Mouse (Mus musculus) ES-CJ7 (cell line): ENCODE results near the gene Olfr406.

Source experiments
- DNase-seq: peaks from one replicate; pipeline ENCODE4 v3.0.0; 2011; ENCODE audit warnings: low read depth, low spot score

The Olfr406 gene

DNA sequence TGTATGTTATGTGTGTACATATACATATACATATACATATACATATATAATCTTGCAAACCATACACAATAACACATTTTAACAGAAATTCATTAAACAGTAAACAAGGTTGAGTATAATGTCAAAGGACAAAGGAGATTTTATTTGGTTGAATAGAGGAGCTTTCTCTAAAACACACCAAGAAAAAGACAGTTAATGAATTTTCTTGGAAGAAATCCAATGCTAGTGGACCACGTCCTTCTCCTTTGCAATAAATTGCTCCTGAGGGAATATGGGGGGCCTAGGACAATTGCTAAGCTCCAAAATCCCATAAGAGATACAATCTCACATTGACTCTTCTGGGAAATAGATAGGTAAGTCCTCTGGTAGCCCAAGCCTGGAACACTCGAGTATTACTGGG lies at the start of gene Olfr406:
TSS of gene Olfr406 (plus strand) at position 301 of the 400 bp plus-strand sequence.
- DNase-seq: no peak

DNA sequence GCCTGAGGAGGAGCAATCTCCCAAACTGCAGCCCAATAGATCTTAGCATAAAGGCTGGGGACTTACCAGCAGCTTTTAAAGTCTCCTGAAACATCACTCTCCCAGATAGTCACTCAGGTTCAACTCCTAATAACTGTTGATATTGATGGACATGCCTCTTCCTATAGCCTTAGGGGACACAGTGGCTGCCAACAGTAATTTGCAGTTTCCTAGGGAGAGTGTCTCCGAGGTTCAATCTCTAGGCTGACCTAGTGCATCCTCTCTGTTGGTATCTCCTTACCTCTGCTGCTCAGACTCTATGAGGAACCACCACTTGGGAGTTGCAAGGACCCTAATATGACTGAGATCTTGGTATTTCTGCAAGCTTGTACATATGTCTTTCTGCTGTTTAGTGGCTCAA lies 48.3 kb upstream of the Olfr406 start, which contains the start of gene Olfr43:
TSS of gene Olfr43 (minus strand) at position 101 of the 400 bp plus-strand sequence.
- DNase-seq: no peak

DNA sequence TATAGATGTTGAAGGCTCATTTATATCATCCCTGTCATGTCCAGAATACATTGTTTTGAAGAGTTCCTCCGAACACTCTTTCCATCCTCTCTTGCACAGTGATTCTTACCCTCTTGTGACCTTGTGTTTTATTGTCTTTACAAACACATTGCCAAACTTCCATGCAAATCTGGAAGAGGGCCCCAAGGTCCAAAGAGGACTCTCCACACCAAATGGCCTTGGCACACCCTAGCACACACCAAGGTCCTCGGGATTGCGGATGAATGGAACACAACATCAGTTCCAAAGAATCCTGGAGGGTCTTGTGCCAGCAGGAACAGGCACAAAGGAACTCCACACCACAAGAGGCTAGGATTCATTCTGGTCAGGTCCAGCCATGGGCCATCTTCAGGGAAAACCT lies 18.4 kb upstream of the Olfr406 start:
- DNase-seq: no peak

DNA sequence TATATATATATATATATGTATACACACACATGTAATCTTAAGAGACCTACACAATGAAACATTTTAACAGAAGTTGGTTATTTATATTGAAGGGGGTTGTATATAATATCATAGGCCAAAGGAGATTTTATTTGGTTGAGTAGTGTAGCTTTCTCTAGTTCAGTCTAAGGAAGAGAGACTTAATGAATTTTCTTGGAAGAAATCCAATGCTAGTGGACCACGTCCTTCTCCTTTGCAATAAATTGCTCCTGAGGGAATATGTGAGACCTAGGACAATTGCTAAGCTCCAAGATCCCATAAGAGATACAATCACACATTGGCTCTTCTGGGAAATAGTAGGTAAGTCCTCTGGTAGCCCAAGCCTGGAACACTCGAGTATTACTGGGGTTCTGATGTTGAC lies 23.8 kb downstream of the Olfr406 start, which contains the start of gene Olfr59:
TSS of gene Olfr59 (plus strand) at position 301 of the 400 bp plus-strand sequence.
- DNase-seq: no peak

DNA sequence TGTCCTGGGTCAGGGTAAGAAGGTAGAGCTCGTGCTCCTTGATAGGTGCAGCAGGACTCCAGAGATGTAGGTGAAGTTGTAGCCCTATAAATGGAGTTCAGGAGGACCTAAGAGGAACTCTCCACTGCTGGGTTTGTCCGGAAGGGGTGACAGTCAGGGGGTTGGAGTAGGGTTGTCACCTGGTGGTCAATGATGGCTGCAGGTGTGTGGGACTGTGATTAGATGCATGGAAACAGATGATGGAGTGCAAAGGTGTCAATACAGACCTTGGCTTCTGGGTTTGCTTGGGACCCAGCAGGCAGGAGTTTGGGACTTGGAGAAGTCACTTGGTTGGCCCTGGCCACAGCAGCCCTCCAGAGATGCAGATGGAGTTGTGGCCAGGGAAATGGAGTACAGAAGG lies 27.6 kb downstream of the Olfr406 start:
- DNase-seq: no peak
